Mouse (Mus musculus) spleen, embryonic (tissue): ENCODE measurements around the gene Slc25a10.
"Not testable (repeated sequence)": the region's sequence is repeated elsewhere in the genome, so short reads cannot be mapped to it uniquely, and the experiment has no call there.

Experiments used
- CTCF ChIA-PET: fragments of 350-600 bp; sonication (Branson Sonifier 250); formaldehyde crosslinking; loops from one replicate; lab custom pipeline; 2022; lab: Charles Lee

The Slc25a10 gene

GRCm38 (mm10) chr11:120509940-120510339 is 18.3 kb downstream of the Slc25a10 start:
- CTCF ChIA-PET: interaction anchor here (0.6 to 1.0 kb wide), 2 partner anchors 14 to 533 kb away, joined by 3 to 13 read pairs; no protein-coding TSS in a partner anchor

DNA sequence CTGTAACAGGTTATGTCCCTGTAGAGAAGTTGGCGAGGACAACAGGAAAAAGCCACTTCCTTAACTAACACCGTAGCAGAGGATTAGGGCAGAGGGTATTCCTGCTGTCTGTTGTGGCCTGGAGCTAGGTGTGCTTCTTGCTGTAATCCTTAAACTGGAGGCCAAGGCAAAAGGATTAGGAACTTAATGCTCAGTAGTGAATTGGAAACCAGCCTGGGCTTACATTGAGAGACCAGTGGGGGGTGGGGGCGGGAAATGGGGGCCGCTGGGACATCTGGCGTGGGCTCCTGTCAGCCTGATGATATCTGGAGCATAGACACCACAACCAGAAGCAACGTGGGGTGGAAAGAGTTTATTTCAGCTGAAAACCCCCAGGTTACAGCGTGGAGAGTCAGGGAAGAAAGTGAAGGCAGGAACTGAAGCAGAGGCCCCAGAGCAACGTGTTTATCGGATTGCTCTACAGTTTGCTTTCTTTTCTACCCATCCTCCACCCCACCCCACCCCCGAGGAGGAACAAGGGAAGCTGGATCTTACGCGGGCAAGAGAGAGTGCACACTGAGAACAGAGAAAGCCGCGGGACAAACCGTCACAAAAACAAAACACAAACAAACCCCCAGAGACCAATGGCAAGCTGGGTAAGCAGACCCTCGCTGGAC is 18.9 kb downstream of the Slc25a10 start:
- CTCF ChIA-PET: interaction anchor here (0.6 to 1.0 kb wide), 5 partner anchors 8 to 533 kb away, joined by 3 to 13 read pairs (median 4); no protein-coding TSS in a partner anchor

GRCm38 (mm10) chr11:120512790-120513453 is 21.3 kb downstream of the Slc25a10 start:
- CTCF ChIA-PET: interaction anchor here (0.5 to 1.5 kb wide), 5 partner anchors 42 to 1245 kb away, joined by 4 to 8 read pairs (median 7); partner anchors contain the start of gene Gaa

- CTCF ChIA-PET: not testable (repeated sequence)
Measured at GRCm38 (mm10) chr11:120514262-120514661, 22.6 kb downstream of the Slc25a10 start.

- CTCF ChIA-PET: interaction anchor here (0.5 to 0.7 kb wide), 6 partner anchors 9 to 67 kb away, joined by 3 to 11 read pairs (median 4); partner anchors contain the start of gene Gcgr
Measured at GRCm38 (mm10) chr11:120515611-120516010, 24.0 kb downstream of the Slc25a10 start.

GRCm38 (mm10) chr11:120517147-120517546 is 25.5 kb downstream of the Slc25a10 start:
- CTCF ChIA-PET: no interaction called here

DNA sequence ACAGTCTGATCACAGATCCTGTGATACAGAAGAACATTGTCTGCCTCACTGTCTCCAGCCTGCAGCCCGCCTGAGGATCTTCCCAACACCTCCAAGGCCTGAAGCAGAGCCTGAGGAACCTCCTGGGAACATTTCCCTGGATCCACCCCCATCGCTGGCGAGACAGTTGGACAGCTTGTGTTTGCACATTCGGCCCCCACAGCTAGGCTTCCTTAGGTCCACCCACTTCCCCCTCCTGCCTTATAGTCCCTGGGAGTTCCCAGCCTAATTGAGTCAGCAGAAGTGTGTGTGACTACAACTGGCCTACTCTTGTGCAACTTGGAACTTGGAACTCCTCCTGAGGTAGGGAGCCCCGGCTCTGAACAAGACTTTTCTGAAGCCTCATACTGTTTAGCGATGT is 26.4 kb downstream of the Slc25a10 start:
- CTCF ChIA-PET: interaction anchor here (0.6 kb wide), 1 partner anchor 31 kb away, joined by 4 read pairs; no protein-coding TSS in a partner anchor

GRCm38 (mm10) chr11:120518558-120518957 is 26.9 kb downstream of the Slc25a10 start:
- CTCF ChIA-PET: interaction anchor here (0.6 kb wide), 1 partner anchor 31 kb away, joined by 4 read pairs; no protein-coding TSS in a partner anchor

DNA sequence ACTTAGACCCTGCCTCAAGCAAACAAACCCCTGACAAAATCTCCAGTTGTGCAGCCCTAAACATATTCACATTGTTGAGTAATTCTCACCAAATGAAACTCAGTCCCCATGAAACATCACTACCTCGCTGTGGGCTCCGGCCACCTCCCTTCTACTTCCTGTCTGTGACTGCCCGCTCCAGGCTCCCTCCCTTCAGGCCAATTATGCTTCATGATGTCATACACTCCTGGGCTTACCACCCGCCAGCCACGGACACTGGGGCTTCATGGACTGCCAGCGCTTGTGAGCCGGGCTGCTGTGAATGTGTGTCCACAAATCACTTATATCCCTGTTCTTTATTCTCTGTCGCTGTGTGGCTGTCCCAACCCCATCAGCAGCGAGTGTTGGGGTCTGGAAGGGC is 28.1 kb downstream of the Slc25a10 start:
- CTCF ChIA-PET: no interaction called here

DNA sequence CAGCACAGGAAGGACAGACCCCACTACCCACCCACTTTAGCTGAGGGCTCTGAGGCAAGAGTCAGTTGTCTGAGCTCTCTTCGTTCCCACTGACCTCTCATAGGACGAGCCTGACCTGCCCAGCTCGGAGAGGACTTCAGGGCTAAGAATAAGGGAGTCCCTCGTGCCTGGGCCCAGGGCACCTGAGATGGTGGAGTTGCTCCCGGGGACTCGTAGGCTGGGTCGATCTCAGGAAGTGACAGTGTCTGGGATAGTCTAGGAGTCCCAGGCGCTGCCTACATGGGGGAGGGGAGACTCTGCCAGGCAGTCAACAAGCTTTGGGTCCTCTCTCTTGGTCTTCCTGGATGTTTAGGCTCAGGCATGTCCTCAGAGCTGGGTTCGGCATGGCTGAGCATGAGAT is 28.9 kb downstream of the Slc25a10 start:
- CTCF ChIA-PET: no interaction called here

DNA sequence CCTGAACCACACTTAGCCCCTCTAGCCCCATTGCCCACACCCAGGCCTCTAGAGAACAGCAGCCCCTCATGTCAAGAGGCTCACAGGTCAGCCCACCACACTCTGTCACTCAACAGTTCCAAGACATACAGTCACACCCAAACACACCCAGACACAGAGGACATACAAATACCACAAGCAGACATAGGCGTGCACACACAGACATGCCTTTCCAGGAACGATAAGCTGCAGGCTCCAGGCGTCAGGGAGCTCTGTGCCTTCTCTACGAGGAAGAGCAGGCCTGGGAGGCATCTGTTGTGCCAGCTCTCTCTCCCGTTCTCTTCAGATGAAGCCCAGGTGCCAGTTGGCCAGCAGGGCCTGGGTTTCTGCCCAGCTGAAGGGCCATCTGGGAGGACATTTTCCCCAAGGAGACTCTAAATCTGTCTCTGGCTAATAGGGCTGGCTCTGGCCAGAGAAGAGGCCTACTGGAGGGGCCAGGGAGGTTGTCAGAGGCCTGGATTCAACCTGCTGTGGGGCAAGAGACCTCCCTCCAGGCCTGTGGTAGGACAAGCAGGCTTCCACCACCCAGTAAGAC is 29.4 kb downstream of the Slc25a10 start:
- CTCF ChIA-PET: no interaction called here

GRCm38 (mm10) chr11:120522581-120522980 is 30.9 kb downstream of the Slc25a10 start:
- CTCF ChIA-PET: no interaction called here

DNA sequence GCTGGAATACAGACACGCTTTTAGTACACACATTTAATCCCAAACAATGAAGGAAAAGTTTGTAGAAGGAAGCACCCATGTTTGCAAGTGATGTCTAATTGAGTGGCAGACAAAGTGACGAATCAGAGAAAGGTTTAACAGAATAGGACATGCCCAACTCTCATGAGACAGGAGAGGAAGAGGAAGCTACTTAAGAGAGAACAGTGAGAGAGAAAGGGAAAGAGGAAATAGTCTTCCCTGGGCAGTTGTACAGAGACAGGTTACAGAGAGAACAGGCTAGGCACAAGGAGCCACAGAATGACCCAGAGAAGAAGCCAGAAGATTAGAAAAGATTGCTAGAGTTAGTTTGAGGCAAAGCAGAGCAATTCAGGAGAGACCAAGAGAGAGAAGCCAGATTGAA is 34.3 kb downstream of the Slc25a10 start:
- CTCF ChIA-PET: no interaction called here

- CTCF ChIA-PET: no interaction called here
Measured at GRCm38 (mm10) chr11:120527690-120528354, 36.2 kb downstream of the Slc25a10 start.

GRCm38 (mm10) chr11:120528903-120529302 is 37.3 kb downstream of the Slc25a10 start:
- CTCF ChIA-PET: no interaction called here

GRCm38 (mm10) chr11:120530085-120530964 is 38.7 kb downstream of the Slc25a10 start, which contains the start of gene Gcgr:
Gene Gcgr (plus strand): TSS chr11:120530699.
- CTCF ChIA-PET: interaction anchor here (0.7 kb wide), 1 partner anchor 15 kb away, joined by 4 read pairs; no protein-coding TSS in a partner anchor

GRCm38 (mm10) chr11:120531646-120532045 is 40.0 kb downstream of the Slc25a10 start:
- CTCF ChIA-PET: no interaction called here

DNA sequence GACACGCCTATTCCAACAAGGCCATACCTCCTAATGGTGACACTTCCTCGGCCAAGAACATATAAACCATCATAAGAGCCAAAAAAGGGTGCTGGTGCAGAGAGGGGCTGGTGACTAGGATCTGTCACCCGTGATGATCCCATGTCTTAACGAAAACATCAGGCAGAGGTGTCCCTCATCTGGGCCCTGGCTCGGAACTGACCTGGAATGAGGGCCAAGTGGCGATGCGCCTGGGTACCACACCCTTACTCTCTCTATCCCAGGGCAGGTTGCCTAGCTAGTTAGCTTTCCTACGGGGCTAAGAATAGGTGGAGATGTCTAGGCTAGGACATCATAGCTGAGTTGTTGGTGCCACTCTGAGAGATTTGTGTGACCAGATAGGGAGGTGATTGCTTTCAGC is 42.5 kb downstream of the Slc25a10 start:
- CTCF ChIA-PET: no interaction called here

DNA sequence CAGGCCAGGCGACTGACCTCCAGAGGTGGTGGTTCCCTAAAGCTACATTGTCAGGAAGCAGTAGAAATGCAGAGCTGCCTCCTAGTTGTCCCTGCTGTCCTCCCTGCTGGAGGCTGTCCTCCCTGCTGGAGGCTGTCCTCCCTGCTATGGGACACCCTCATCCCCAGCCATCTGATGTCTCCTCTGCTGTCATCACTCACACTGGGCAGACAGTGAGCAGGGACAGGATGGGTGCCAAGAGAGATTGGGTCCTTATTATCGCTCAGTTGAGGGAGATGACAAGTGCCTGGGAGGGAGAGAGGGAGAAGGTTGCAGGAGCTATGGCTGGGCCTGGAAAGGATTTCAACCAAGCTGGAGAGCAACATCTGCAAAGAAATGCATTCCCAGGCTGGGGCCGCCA is 43.5 kb downstream of the Slc25a10 start:
- CTCF ChIA-PET: no interaction called here

DNA sequence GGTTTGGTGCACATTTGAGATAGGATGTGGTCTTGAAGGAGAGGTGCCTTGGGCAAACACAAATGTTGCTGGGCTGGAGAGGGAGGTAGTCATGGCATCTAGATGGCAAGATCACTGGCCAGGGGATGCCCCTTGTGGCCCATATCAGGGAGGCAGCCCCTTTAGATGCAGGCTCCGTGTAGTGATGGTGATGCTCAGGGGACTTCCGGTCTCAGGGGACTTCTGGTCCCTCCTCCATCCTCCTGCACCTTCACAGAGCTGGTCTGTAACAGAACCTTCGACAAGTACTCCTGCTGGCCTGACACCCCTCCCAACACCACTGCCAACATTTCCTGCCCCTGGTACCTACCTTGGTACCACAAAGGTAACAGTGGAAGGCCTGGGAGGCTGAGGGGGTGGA is 44.2 kb downstream of the Slc25a10 start:
- CTCF ChIA-PET: no interaction called here

- CTCF ChIA-PET: no interaction called here
Measured at GRCm38 (mm10) chr11:120538485-120538884, 46.8 kb downstream of the Slc25a10 start.
